Mouse (Mus musculus) heart, embryonic 16.5 days (tissue): ENCODE measurements around the gene Stab2. TPM values are rescaled to one million over a fixed set of nuclear protein-coding genes. Genes with fewer than 3 reads are reported as not detected.

Source experiments
- ATAC-seq: fragments of 200-750 bp; cut with Nextera tagmentation; replicated peaks from 2 replicates; pipeline ENCODE4 v1.8.0; 2017; ENCODE audit warnings: moderate number of reproducible peaks; ENCODE audit not compliant: insufficient read depth, low FRiP score; ENCODE audit errors: extremely low read depth
- H3K27ac ChIP-seq: fragments of 300-500 bp; sonication (generic); 2 replicates; pipeline ENCODE4 v1.5.1; 2014; ENCODE audit warnings: mild to moderate bottlenecking, low read length, control low read depth, moderate library complexity
- H3K27me3 ChIP-seq: fragments of 300-500 bp; sonication (generic); 2 replicates; pipeline ENCODE4 v1.6.1; 2014; ENCODE audit warnings: low read length, mixed read lengths; ENCODE audit not compliant: control insufficient read depth, insufficient read depth
- H3K36me3 ChIP-seq: fragments of 300-500 bp; sonication (generic); 2 replicates; pipeline ENCODE4 v1.6.1; 2014; ENCODE audit not compliant: control insufficient read depth, insufficient read depth
- H3K4me1 ChIP-seq: fragments of 300-500 bp; sonication (generic); 2 replicates; pipeline ENCODE4 v1.6.1; 2014; ENCODE audit warnings: low read length, mixed read lengths; ENCODE audit not compliant: control insufficient read depth, insufficient read depth
- H3K4me2 ChIP-seq: fragments of 300-500 bp; sonication (generic); 2 replicates; pipeline ENCODE4 v1.6.1; 2014; ENCODE audit warnings: low read depth, mild to moderate bottlenecking, control low read depth, low read length
- H3K4me3 ChIP-seq: fragments of 300-500 bp; sonication (generic); 2 replicates; pipeline ENCODE4 v1.5.1; 2014; ENCODE audit warnings: mild to moderate bottlenecking, control low read depth, low read length
- H3K9ac ChIP-seq: fragments of 300-500 bp; sonication (generic); 2 replicates; pipeline ENCODE4 v1.6.1; 2014; ENCODE audit warnings: low read length, control low read depth
- H3K9me3 ChIP-seq: fragments of 300-500 bp; sonication (generic); replicated peaks from 2 replicates; pipeline ENCODE4 v1.6.1; 2016; ENCODE audit warnings: low read length; ENCODE audit not compliant: control insufficient read depth
- WGBS: fragments of 180-500 bp; shearing (Covaris S2); extraction: QIAGEN DNeasy Blood & Tissue Kit; methylation state at CpG from one replicate; pipeline ENCODE4 v1.1.7; 2014; 5-methylcytosine and 5-hydroxymethylcytosine counted together
- polyA plus RNA-seq: library from polyadenylated mRNA; unstranded; fragments of >200 nt; fragmentation: Nextera tagmentation; extraction: Ambion mirVana; gene quantifications from 2 replicates; pipeline ENCODE4 v1.2.1, GENCODE M21; 2015

The Stab2 gene
- polyA plus RNA-seq, 1 experiment from 2014 or later: 0.83 TPM

DNA sequence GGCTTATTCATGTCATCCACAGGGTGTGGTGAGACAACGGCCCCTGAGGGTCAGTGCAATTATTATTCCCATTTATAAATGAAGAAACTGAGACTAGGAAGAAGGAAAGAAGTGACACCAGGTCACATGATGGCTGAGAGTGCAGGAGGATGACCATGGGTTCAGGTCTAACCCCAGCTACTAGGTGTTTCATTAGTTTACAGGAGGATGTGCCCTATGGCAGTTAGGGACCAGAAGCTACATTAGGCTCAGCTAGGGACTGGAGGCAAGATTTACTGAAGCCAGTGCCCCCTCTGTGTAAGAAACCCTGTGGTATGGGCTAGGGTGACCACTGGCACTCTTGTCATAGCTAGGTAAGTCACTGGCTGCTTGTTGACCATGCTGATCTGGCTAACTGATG, 116.8 kb downstream of the Stab2 start:
- H3K36me3 ChIP-seq: no peaks in the 10 kb centered on the region
- WGBS: 87% methylated on average over 1 of the region's 1 CpGs
- H3K4me1 ChIP-seq: no peaks in the 10 kb centered on the region
- H3K4me3 ChIP-seq: no peak overlapping the region
- ATAC-seq: no peak
- H3K27me3 ChIP-seq: no peaks in the 10 kb centered on the region
- no peak overlapping the region for H3K27ac ChIP-seq
- no peaks in the 10 kb centered on the region for H3K9me3 ChIP-seq
- no peak overlapping the region for H3K9ac ChIP-seq
- H3K4me2 ChIP-seq: no peak overlapping the region

DNA sequence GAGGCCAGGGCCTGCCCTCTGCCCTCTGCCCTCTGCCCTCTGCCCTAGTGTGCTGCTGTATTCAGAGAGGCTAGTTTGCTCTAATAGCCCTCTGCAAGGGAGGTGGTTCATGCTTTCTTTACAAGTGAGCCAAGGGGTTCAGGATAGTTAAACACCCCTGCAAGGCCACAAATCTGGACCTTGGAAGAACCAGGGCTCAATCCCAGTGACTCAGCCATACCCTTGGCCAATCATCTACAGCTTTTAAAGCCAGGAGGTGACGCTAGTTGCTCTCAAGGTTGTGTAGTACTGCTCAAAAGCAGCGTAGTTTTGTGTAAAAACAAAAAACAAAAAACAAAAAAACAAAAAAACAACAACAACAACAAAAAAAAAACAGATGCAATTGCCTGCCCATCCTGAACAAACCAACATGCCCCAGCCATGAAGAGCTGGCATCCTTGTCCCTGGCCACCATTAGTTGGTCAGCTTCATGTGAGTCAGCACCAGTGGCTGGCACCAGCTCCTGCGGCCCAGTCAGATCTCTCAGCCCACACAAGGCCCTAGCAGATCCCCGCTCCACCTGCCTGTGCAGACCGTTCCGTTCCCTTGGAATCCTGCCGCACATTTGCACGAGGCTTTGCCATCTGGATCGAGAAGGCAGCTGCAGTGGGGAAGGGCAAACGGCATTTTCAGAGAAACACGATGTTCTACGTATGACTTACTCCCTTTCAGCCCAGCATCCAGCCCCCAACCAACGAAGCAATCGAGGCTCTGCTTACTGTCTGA, 117.5 kb downstream of the Stab2 start:
- H3K27ac ChIP-seq: no peak overlapping the region
- no peak for ATAC-seq
- no peaks in the 10 kb centered on the region for H3K36me3 ChIP-seq
- no peak overlapping the region for H3K4me2 ChIP-seq
- H3K27me3 ChIP-seq: no peaks in the 10 kb centered on the region
- no peaks in the 10 kb centered on the region for H3K9me3 ChIP-seq
- H3K4me1 ChIP-seq: no peaks in the 10 kb centered on the region
- no peak overlapping the region for H3K9ac ChIP-seq
- H3K4me3 ChIP-seq: no peak overlapping the region
- 86% methylated on average over 14 of the region's 14 CpGs for WGBS

DNA sequence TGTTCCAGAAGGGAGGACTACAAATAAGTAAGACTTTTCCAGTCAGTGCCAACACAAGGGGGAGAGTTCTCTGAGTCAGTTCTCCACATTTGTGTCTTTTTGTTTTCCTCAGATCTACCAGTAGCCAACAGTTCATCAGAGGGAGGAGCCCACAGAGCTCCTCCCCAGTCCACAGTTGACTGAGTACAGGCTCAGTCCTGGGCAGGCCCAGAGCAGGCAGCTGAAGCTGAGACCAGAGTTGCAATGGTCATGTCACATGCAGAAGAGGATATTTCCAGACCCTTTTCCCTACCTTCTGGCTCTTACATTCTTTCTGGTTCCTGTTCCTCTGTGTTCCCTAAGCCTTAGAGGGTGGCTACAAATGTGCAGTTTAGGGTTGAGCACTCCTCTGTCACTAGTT, 118.4 kb downstream of the Stab2 start:
- Histone ChIP-seq H3K9ac (no peak overlapping the region), H3K4me3 (no peak overlapping the region), H3K36me3 (no peaks in the 10 kb centered on the region), H3K27me3 (no peaks in the 10 kb centered on the region), H3K27ac (no peak overlapping the region), H3K4me1 (no peaks in the 10 kb centered on the region), H3K9me3 (no peaks in the 10 kb centered on the region), H3K4me2 (no peak overlapping the region)
- ATAC-seq: no peak

DNA sequence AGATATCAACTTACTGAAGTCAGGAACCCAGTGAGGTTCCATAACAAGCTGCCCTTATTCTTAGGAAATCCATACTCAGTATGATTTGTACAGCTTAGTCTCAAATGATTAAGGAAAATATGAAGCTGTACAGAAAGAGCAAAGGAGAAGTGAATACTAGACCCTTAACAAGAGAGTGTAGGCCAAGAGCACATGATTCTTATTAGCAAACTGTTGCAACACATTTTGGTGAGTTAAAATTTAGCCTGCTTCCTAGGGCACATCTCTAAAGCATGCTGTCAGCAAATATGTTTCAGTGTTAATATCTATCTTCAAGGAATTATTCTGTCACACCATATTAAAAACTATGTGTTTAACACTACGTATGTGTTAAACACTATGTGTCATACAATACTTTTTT, 121.4 kb downstream of the Stab2 start:
- Histone ChIP-seq H3K27ac (no peak overlapping the region), H3K4me3 (no peak overlapping the region), H3K4me2 (no peak overlapping the region), H3K4me1 (no peaks in the 10 kb centered on the region), H3K9me3 (no peaks in the 10 kb centered on the region), H3K9ac (no peak overlapping the region), H3K27me3 (no peaks in the 10 kb centered on the region), H3K36me3 (no peaks in the 10 kb centered on the region)
- no peak for ATAC-seq
- WGBS: 92% methylated on average over 1 of the region's 1 CpGs

DNA sequence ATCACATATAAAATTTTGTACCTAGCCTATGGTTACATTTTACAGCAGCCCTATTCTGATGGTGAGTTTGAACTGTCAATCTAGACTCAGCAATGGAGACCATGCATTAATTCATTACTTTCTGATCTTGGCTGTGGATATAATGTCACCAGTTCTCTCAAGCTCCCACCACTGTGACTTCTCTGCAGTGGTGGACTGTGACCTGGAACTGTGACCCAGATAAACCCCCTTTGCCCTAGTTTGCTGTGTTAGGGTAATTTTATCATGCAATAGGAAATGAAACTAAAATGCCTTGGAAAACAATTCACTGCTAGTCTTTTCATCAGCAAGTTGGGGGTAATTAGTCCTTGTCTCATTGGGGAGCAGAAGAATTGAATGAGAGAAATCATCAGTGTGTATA, 126.4 kb downstream of the Stab2 start:
- H3K27me3 ChIP-seq: no peaks in the 10 kb centered on the region
- no peak overlapping the region for H3K4me2 ChIP-seq
- no peaks in the 10 kb centered on the region for H3K4me1 ChIP-seq
- ATAC-seq: no peak
- no peak overlapping the region for H3K4me3 ChIP-seq
- H3K9ac ChIP-seq: no peak overlapping the region
- no peaks in the 10 kb centered on the region for H3K9me3 ChIP-seq
- no peak overlapping the region for H3K27ac ChIP-seq
- no peaks in the 10 kb centered on the region for H3K36me3 ChIP-seq

DNA sequence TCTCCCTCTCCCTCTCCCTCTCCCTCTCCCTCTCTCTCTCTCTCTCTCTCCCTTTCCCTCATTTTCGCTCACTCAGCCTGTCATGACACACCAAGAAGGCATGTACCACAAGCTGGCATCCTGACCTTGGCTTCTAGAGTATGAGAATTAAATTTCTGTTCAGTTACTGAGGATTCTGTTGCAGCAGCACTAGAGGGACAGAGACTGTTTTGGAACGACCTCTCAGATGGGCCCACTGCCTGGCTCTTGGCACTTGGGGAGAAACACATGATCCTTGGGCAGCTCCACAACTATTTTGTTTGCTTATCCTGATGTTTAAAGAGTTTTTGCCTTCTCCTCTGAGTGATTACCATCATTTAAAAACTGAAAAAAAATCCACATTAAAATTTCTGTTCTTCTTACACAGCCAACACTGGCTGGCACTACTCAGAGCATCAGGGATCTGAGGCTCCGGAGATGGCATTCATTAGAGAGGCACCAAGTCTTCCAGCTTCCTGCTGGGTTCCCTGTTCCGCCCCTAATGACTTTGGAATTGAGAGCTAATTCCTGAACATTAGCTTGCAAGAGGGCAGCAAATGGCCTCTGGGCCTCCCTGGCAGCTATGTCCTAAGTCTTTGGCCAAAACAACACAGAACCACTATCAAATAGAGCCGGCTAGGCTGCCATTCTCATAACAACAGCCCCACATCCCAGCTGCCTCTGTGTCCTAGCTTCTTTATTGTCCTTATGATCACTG, 127.6 kb downstream of the Stab2 start:
- Histone ChIP-seq H3K27me3 (no peaks in the 10 kb centered on the region), H3K4me3 (no peak overlapping the region), H3K4me1 (no peaks in the 10 kb centered on the region), H3K4me2 (no peak overlapping the region), H3K9ac (no peak overlapping the region), H3K36me3 (no peaks in the 10 kb centered on the region), H3K9me3 (no peaks in the 10 kb centered on the region), H3K27ac (no peak overlapping the region)
- ATAC-seq: no peak
- WGBS: 47% methylated on average over 5 of the region's 5 CpGs

DNA sequence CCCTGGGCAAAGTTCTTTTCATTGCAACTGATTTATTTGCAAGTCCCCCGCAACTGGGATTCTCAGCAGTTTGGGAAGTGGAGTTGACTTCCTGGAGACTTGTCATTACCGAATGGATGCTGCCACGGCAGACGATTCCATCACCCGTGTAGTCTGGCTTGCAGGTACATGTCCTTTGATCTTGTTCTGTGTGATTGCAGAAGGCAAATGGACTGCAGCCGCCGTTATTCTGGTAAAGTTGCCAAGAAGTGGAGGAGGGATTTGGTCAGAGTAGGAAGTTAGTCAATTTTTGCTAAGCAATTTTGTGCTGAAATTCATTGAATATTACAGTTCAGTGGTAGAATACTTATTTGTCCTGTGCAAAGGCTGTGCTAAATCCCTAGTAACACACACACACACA, 129.1 kb downstream of the Stab2 start:
- Histone ChIP-seq H3K4me2 (no peak overlapping the region), H3K27me3 (no peaks in the 10 kb centered on the region), H3K36me3 (no peaks in the 10 kb centered on the region), H3K9ac (no peak overlapping the region), H3K9me3 (no peaks in the 10 kb centered on the region), H3K4me1 (no peaks in the 10 kb centered on the region), H3K27ac (no peak overlapping the region), H3K4me3 (no peak overlapping the region)
- WGBS: 78% methylated on average over 7 of the region's 7 CpGs
- ATAC-seq: no peak

DNA sequence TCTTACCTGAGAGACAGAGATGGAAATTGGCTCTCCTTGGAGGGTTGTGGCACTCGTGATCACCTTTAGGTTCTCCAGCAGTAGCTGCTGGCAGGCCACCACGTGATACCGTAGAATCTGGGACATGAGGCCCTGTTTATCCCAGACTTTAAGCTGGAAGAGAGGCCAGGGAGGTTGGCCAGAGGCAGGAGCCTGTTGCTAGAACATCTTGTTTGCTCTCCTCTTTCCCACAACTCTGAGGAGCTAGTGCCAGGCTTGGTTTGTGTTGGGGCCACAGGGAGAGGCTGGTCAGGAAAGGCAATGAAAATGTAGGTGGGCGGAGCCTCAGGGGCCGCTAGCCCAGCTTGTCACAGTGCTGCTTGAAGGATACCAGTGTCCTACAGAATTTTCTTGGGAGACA, 135.2 kb downstream of the Stab2 start:
- Histone ChIP-seq H3K4me1 (peaks cover 6% of the 10 kb centered on the region), H3K4me2 (no peak overlapping the region), H3K4me3 (no peak overlapping the region), H3K27me3 (no peaks in the 10 kb centered on the region), H3K27ac (peak overlapping the region; percentile 20), H3K9me3 (no peaks in the 10 kb centered on the region), H3K9ac (0 out of 2 replicates have a peak overlapping the region, but pooled peaks have one; percentile 5), H3K36me3 (no peaks in the 10 kb centered on the region)
- ATAC-seq: no peak
- WGBS: 46% methylated on average over 5 of the region's 5 CpGs

DNA sequence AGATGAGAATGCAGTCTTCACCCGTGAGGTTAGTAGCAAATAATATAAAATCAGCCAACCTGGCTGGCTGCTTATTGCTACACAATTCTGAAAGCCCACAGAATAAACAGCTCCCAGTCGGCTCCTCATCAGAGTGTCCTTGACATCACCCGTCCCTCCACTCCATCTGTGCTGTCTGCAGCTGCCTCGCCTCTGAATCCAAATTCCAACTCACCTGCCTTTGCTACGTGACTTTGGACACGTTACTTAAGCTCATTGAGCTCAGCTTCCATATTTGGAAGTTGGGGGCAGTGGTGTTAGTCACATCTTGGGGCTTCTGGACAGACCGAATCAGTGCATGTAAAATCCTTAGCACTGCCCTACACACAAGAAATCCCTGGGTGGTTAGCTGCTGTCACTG, 135.7 kb downstream of the Stab2 start:
- H3K4me3 ChIP-seq: no peak overlapping the region
- no peaks in the 10 kb centered on the region for H3K9me3 ChIP-seq
- no peak overlapping the region for H3K4me2 ChIP-seq
- no peaks in the 10 kb centered on the region for H3K27me3 ChIP-seq
- 45% methylated on average over 7 of the region's 7 CpGs for WGBS
- peaks cover 6% of the 10 kb centered on the region for H3K4me1 ChIP-seq
- H3K9ac ChIP-seq: 0 out of 2 replicates have a peak overlapping the region, but pooled peaks have one; percentile 5
- no peaks in the 10 kb centered on the region for H3K36me3 ChIP-seq
- H3K27ac ChIP-seq: peak overlapping the region; percentile 20
- ATAC-seq: no peak; the same call in 1 of the 2 replicates
